Mouse (Mus musculus): ENCODE measurements around the gene Xrcc1.

GRCm38 (mm10) chr7:24561450-24561849 is 15.4 kb downstream of the Xrcc1 start:
- TF ChIP-seq CTCF (conservative IDR thresholded peaks at IDR 0.05 in 1 of 2, IDR thresholded peaks at IDR 0.05 in 1 of 2; ENCODE audit: low read depth in 2 of 2, low read length in 2 of 2), result no peak
- no peak for TF ChIP-seq RCOR1 (conservative IDR thresholded peaks at IDR 0.05; ENCODE audit: low read depth, low read length)
- TF ChIP-seq SMC3 (IDR thresholded peaks at IDR 0.05; ENCODE audit: low read depth, low read length), result no peak
- TF ChIP-seq POLR2A (IDR thresholded peaks at IDR 0.05; ENCODE audit: low read depth, low read length), result 0 out of 2 replicates have a peak, but pooled peaks have one; percentile 21
- no peak for TF ChIP-seq ZC3H11A (IDR thresholded peaks at IDR 0.05; ENCODE audit: low read depth, low read length)
- no peak for TF ChIP-seq EP300 (IDR thresholded peaks at IDR 0.05; ENCODE audit: low read length)
- no peak for TF ChIP-seq MXI1 (IDR thresholded peaks at IDR 0.05; ENCODE audit: low read depth, low read length)
- TF ChIP-seq CHD2 (IDR thresholded peaks at IDR 0.05; ENCODE audit: low read length), result no peak
- no peak for TF ChIP-seq MEF2A (IDR thresholded peaks at IDR 0.05; ENCODE audit: borderline replicate concordance, low read depth, low read length)
